Mouse (Mus musculus): ENCODE results near the gene T2.
A peak's percentile ranks its signal among the peaks of the same experiment; 100 is the strongest.
"Not testable (repeated sequence)": the region's sequence is repeated elsewhere in the genome, so short reads cannot be mapped to it uniquely, and the experiment has no call there.

Gene T2

GRCm38 (mm10) chr17:8367514-8368480 is 12.0 kb downstream of the T2 start:
- DNase-seq (ENCODE audit: low spot score) = no peak

DNA sequence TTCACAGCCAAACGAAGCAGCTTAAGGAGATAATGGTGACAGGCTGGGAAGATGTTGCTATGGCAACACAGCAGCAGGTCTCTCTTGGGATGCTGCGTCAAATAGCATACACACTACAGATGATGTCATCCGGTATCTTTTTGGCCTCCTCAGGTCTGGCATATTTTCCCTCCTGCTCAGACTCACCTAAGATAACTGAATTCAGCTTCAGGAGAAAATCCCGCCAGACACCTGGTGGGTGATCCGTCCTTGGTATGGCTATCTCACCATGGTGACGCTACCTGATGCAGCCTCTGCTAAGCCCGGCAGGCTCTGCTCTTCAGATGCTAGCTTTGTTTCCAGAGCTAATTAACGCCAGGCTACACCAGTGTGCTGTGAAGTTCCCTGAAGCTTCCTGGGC is 12.8 kb downstream of the T2 start:
- no peak for DNase-seq (ENCODE audit: low spot score)

DNA sequence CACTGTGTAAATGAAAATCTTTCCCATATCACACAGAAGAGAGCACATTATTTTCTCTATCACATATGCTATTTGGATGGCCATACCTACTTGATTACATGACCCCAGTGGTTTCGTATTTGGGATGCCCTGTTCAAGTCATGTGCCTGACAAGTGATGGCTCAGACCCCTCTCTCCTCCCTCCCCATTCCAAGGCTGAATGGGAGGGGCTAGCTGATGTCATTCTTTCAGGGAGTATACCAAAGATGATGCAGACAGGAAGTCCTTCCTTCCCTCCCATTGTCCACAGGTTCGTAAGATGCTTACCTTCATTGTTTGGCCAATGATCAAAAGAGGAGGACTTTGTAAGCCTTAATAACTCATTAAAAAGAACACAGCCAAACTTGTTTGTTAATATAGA is 13.4 kb downstream of the T2 start:
- DNase-seq (ENCODE audit: low spot score) = no peak

GRCm38 (mm10) chr17:8370634-8371229 is 14.9 kb downstream of the T2 start:
- no peak for DNase-seq (ENCODE audit: low spot score)

DNA sequence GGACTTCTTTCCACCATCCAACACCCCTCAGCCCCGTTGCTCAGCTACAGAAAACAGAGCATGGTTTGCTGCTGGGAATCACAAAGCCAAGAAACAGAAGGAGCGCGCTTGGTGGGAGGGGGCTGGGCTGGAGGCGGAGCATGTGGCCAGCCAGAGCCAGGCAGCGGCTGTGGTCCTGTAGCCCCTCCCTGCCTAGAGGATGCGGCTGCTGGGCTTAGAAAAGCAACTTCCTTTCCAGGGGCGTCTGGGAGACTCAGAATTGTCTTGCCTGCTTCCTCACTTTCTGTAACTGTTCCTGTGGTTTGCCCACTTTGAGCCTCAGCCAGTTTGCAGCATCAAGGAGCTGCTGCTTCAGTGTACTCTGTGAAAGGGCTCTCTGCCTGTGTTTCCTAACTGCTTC is 16.0 kb downstream of the T2 start:
- no peak for DNase-seq (ENCODE audit: low spot score)

DNA sequence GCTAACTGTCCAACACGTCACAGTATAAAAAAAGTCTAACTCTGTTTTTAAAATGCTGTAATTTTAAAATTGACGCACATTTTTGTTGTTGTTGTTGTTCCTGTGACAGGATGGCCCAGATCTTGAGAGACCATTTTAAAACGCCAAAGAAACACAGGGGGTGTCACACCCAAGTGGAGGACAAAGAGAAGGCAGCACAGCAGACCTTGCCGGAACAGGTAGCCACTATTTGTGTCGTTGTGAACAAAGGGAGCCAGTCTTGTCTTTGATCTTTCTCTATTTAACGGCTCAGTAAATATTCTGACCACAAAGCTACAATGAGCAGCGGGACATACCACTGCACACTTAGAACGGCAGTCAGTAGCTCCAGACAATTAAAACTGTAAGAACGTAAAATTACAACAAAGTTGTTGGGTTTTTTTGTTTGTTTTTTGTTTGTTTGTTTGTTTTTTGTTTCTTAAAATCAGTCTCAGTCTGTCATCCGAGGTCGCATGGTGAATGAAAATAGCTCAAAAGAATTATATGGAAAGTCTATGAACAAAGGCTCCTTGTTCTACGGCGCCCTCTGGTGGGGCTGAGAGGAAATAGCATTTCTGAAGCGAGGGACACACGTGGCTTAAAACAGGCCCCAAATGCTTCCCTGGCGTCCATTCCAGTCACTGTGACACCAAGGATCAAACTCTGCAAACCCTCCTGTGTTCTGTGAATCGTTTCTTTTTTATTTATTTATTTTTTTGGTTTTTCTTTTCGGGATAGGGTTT is 16.7 kb downstream of the T2 start:
- DNase-seq (ENCODE audit: low spot score) = peak; percentile 73

DNA sequence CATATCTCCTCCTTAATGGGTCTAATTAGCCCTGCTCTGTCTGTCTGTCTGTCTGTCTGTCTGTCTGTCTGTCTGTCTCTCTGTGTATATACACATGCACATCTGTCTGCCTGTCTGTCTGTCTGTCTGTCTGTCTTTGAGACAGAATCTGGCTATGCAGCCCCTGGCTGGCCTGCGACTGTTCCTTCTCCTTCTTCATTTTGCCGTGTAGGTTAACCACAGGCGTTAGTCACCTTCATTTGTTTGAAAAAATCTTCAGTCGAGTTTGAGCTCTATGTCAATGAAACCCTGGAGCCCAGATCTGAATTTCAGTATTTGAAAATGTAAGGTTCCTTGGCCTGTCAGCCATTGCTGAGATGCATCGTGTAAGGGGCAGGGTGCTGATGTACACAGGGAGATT is 21.5 kb downstream of the T2 start:
- no peak for DNase-seq (ENCODE audit: low spot score)

DNA sequence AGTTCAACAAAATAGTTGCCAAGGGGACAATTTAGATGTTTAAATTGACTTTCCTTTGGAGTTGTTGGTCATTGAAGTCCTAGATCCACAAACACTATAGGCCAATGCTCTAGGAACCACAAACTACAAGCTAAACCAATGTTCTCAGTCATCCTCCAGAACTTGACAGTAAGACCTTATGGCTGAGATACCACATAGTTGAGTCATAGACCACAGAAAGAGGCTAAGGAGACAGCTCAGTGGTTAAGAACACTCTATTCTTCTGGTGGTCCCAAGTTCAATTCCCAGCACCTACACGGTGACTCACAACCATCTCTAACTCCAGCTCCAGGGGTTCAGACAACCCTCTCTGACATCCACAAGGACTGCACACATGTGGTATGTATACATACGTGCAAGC is 29.6 kb downstream of the T2 start:
- DNase-seq (ENCODE audit: low spot score) = no peak

DNA sequence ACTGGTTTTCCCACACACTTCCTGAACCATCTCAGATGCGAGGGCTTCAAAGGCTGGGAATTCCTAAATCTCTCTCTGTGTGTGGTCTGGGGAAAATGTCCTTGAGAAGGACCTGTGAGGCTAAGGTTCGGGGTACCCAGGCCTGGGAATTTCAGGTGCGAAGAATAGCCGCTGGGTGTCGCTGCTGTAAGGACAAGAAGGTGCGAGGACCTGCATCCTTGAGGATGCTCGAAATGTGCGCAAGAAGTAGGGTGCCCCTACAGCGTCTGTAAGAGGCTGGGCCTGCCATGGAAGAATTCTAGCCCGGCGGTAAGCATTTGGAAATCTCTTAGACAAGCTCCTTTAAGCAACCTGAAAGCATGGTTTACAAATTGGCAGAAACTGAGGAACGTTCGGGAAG is 32.7 kb downstream of the T2 start:
- DNase-seq (ENCODE audit: low spot score) = no peak

- DNase-seq (ENCODE audit: low spot score) = no peak
Observed at GRCm38 (mm10) chr17:8388990-8389789, 33.4 kb downstream of the T2 start.

DNA sequence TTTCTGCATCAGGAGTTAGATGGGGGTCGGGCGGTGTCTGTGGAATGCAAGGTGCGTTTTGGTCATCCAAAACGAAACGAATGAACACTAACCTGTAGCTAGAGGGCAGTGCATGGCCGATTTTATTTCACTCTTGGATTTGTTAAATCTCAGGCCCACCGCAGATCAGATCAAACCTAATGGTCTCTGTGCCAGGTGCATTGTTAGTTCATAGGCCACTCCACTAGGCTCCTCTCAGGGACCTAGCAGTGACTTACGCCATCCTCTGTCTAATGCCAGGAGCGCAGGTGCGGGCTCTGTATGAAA is 34.0 kb downstream of the T2 start:
- no peak for DNase-seq (ENCODE audit: low spot score)

DNA sequence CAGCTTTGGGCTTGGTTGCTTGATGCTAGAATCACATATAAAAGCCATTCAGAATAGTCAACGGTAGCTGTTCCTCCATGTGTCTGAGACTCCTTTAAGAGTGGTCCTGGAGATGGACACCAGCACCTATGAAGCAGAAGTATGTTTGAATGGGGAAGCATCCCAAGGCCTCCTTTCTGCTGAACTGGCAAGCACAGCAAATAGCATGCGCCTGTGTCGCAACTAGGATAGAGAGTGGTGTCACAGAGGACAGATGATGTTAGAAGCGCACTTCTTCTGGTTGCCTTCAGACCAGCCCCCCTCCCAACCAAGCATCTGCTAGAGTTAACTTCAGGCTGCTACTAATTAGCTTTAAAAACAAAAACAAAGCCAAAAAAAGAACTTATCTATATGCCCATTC is 34.7 kb downstream of the T2 start:
- no peak for DNase-seq (ENCODE audit: low spot score)

DNA sequence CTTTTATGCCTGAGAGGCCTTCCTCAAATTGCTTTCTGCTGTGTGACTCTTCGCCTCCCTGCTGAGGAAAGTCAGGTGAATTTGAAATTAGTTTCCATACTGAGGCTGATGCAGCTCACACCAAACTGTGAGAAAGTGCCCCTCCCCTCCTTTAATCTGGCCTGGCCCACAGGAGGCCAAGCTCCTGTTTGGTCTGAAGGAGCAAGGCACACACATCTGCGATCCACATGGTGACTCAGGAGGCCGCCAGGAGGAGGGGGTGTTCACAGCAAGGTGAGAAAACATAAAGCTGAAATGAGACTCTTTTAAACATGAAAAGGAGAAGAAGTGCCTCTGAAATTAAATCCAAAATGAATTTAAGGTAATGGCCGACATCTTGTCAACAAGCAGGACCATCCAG is 40.6 kb downstream of the T2 start:
- DNase-seq (ENCODE audit: low spot score) = no peak

GRCm38 (mm10) chr17:8397946-8398345 is 42.2 kb downstream of the T2 start:
- DNase-seq (ENCODE audit: low spot score) = no peak

DNA sequence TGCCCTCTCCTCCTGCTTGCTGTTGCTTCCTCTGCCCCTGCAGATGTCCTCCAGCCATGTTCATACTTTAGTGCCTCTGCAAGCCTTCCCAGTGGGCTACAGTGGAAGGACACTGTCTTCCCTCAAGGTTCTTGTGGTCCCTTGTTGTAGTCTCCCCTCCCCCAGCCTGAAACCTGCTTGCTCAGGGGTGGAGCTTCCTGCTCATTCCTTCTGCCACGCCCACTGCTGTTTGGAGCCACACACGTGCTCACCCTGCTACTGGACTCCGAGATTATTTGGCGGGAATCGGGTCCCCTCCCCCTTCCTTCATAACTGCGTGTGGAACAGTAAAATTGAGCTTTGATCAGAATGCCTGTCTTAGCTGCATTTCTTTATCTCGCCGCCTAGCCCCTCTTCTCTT is 48.1 kb downstream of the T2 start:
- DNase-seq (ENCODE audit: low spot score) = not testable (repeated sequence)

DNA sequence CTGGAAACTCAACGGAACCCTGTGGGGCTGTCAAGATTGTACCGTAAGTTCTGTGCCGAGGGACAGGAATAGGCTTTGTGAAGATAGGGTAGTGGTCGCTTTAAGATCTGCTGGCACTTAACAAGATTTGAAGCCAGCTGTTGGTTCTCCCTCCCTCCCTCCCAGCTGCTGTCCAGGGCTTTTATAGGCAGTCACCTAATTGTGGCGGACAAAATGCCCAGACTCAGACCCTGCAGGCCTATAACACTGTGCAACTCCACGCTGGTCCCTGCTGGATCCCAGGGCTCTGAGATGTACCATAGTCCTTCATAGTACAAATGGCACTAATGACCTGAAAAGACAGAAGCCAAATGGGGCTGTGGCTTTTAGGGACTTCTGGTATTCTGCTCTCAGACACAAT is 50.5 kb downstream of the T2 start:
- no peak for DNase-seq (ENCODE audit: low spot score)

DNA sequence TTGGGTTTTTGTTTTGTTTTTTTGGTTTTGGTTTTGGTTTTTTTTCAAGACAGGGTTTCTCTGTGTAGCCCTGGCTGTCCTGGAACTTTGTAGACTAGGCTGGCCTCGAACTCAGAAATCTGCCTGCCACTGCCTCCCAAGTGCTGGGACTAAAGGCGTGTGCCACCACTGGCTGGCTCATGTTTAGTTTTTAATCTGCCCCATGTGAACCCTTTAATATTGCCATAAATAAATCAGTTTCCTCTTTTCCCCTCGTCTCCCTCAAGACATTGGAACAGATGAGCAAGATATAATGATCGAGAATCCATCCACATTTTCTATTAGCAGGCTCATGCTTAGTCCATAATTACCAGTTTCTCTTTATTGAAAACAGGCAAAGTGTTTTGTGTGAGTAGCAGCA is 52.2 kb downstream of the T2 start:
- not testable (repeated sequence) for DNase-seq (ENCODE audit: low spot score)

GRCm38 (mm10) chr17:8408589-8409295 is 53.0 kb downstream of the T2 start:
- DNase-seq (ENCODE audit: low spot score) = no peak

DNA sequence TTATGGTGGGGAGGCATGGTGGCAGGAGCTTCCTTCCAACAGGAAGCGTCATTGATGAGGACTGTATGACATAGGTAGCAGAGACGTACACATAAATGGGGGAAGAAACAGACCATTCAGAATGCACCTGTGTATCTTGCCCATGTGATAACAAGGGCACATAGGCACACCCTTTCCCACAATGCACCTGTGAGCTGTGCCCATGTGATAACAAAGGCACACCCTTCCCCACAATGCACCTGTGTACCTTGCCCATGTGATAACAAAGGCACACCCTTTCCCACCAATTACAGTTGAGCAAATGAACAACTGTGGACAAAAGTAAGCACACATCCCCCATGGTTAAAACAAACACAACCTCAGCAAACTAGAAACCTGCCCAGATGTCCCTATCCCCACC is 54.5 kb downstream of the T2 start:
- no peak for DNase-seq (ENCODE audit: low spot score)

DNA sequence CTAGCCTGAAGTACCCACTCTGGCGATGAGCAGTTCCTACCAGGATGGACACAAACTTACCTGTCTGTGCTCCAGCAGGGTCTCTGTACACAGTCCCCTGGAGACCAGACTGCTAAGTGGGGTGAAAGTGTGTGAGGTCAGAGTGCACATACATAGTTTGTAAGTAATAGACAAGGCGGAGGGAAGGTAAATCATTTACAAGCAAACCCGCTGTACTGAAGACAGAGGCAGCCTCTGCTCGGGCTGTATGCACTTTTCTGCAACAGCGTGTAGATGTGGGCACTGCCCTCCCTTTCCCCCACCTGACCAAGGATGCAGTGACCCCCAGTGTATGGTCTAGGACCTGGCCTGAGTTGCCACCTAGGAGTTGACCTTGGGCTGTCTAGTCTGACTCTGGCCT is 57.9 kb downstream of the T2 start:
- no peak for DNase-seq (ENCODE audit: low spot score)

DNA sequence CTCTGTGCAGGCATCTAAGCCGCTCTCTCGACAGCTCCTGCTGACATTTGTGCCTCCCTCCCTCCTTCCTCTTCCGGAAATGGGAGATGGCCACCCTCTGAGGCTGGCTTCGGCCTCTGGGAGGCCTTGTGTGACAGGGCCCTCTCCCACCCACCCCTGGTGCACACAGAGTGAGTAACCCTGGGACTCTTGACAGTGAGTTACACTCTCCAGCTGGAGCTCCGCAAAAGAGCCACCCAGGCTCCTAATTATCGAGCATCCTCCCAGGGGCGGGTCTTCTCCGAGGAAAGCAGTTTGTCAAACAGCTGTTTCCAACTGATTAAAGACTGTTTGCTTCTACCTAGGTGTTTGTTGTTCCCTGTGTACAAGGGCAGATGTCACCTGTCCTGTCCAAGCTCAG is 59.7 kb downstream of the T2 start:
- no peak for DNase-seq (ENCODE audit: low spot score)

- no peak for DNase-seq (ENCODE audit: low spot score)
Observed at GRCm38 (mm10) chr17:8416865-8417264, 61.1 kb downstream of the T2 start.

All from urinary bladder, postnatal 25 days (tissue).